In the genomic region with DNA sequence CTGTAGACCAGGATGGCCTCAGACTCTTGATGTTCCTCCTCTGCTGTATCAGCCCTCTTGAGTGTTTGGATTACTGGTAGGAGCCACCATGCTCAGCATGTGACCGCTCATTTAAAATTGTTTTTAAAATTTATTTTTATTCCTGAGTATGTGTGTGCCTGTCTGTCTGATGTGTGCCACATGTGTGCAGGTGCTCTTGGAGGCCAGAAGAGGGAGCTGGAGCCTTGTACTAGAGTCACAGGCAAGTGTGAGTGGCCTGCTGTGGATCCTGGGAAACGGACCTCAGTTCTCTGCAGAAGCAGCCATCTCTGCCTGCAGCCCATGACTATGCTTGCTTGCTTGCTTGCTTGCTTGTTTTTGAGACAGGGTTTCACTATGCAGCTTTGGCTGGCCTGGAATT, we compare ENCODE assay signal across 12 mouse cellular contexts. TPM values are rescaled to one million over a fixed set of nuclear protein-coding genes. Genes with fewer than 3 reads are reported as not detected.
DNase-seq lines count a peak whose midpoint lies in the region; ATAC-seq and TF ChIP-seq lines count a peak whose summit lies in the region.
"Had no signal": no experiment of that assay in that cellular context is flagged by ENCODE, and none has a peak within 500 bp of the region (broad histone marks: within the 10 kb centered on the region; RNA-seq: fewer than 3 reads in every experiment).

No protein-coding gene starts in this region.

- H3K4me2 ChIP-seq in stomach, postnatal 0 days (replicated peaks; ENCODE audit: low read depth) = no peak overlapping the region
- H3K4me2 ChIP-seq: forebrain, embryonic 13.5 days; hindbrain, embryonic 15.5 days; limb, embryonic 13.5 days; midbrain, embryonic 13.5 days had no signal

- no peak overlapping the region for H3K4me3 ChIP-seq in heart, adult 2 months
- no peak overlapping the region for H3K4me3 ChIP-seq in heart, embryonic 10.5 days
- no peak overlapping the region for H3K4me3 ChIP-seq in spleen, adult 2 months (ENCODE audit: extremely low read depth, insufficient read depth, insufficient read length)
- no peak overlapping the region for H3K4me3 ChIP-seq in stomach, postnatal 0 days (ENCODE audit: low read depth, low read length)
- H3K4me3 ChIP-seq: forebrain, embryonic 13.5 days; hindbrain, embryonic 15.5 days; limb, embryonic 13.5 days; midbrain, embryonic 13.5 days had no signal

- TF ChIP-seq POLR2A in heart, adult 2 months (IDR thresholded peaks at IDR 0.05; ENCODE audit: insufficient read depth, low read depth, low read length) = no peak
- TF ChIP-seq POLR2A in spleen, adult 2 months (IDR thresholded peaks at IDR 0.05; ENCODE audit: low read depth, low read length) = no peak

- no peaks in the 10 kb centered on the region for H3K79me2 ChIP-seq in heart, adult 2 months (replicated peaks; ENCODE audit: control insufficient read depth, insufficient read depth, low read length)

- ATAC-seq in stomach, postnatal 0 days (ENCODE audit: low FRiP score, low TSS enrichment) = no peak
- ATAC-seq: forebrain, embryonic 13.5 days; midbrain, embryonic 13.5 days had no signal

- H3K36me3 ChIP-seq in heart, adult 2 months (ENCODE audit: control insufficient read depth, insufficient read depth, low read length) = peaks cover 3% of the 10 kb centered on the region; the same call in 1 of the 2 replicates
- H3K36me3 ChIP-seq in heart, embryonic 10.5 days = no peaks in the 10 kb centered on the region
- H3K36me3 ChIP-seq in spleen, adult 2 months (ENCODE audit: control insufficient read depth, insufficient read depth, low read length) = no peaks in the 10 kb centered on the region
- no peaks in the 10 kb centered on the region for H3K36me3 ChIP-seq in stomach, postnatal 0 days (ENCODE audit: control insufficient read depth, insufficient read depth, low read length)
- H3K36me3 ChIP-seq: hindbrain, embryonic 15.5 days; limb, embryonic 13.5 days; midbrain, embryonic 13.5 days had no signal

- peak; percentile 31 for TF ChIP-seq CTCF in heart, adult 2 months (IDR thresholded peaks at IDR 0.05)
- peak; percentile 6; the same call in 1 of the 2 replicates for TF ChIP-seq CTCF in spleen, adult 2 months (IDR thresholded peaks at IDR 0.05; ENCODE audit: extremely low read depth, insufficient read depth, insufficient read length, insufficient replicate concordance)
- peak; percentile 63 for TF ChIP-seq CTCF in stomach, postnatal 0 days (IDR thresholded peaks at IDR 0.05; ENCODE audit: low read depth)

- H3K9me3 ChIP-seq in heart, embryonic 10.5 days = no peaks in the 10 kb centered on the region
- no peaks in the 10 kb centered on the region for H3K9me3 ChIP-seq in stomach, postnatal 0 days (ENCODE audit: control insufficient read depth, low read length)
- H3K9me3 ChIP-seq: forebrain, embryonic 13.5 days; hindbrain, embryonic 15.5 days; limb, embryonic 13.5 days; midbrain, embryonic 13.5 days had no signal

- H3K27ac ChIP-seq in heart, adult 2 months = no peak overlapping the region
- H3K27ac ChIP-seq in heart, embryonic 10.5 days = no peak overlapping the region
- no peak overlapping the region for H3K27ac ChIP-seq in spleen, adult 2 months (ENCODE audit: insufficient read depth, low read length)
- H3K27ac ChIP-seq in stomach, postnatal 0 days (replicated peaks) = no peak overlapping the region
- H3K27ac ChIP-seq: forebrain, embryonic 13.5 days; hindbrain, embryonic 15.5 days; limb, embryonic 13.5 days; midbrain, embryonic 13.5 days had no signal

- no peak for TF ChIP-seq EP300 in heart, adult 2 months (IDR thresholded peaks at IDR 0.05; ENCODE audit: insufficient read depth, low read depth, low read length)
- no peak for TF ChIP-seq EP300 in stomach, postnatal 0 days (optimal IDR thresholded peaks at IDR 0.05)

- peaks cover 12% of the 10 kb centered on the region for H3K4me1 ChIP-seq in heart, adult 2 months (ENCODE audit: control insufficient read depth, insufficient read depth, low read length)
- peaks cover 29% of the 10 kb centered on the region; the same call in 1 of the 2 replicates for H3K4me1 ChIP-seq in heart, embryonic 10.5 days
- no peaks in the 10 kb centered on the region; the same call in 1 of the 2 replicates for H3K4me1 ChIP-seq in spleen, adult 2 months (ENCODE audit: control insufficient read depth, insufficient read depth, insufficient read length)
- H3K4me1 ChIP-seq in stomach, postnatal 0 days (replicated peaks; ENCODE audit: control insufficient read depth, insufficient read depth) = peaks cover 7% of the 10 kb centered on the region; the same call in 1 of the 2 replicates

- H3K27me3 ChIP-seq in heart, adult 2 months (ENCODE audit: control insufficient read depth, insufficient read depth, low read length) = no peaks in the 10 kb centered on the region
- H3K27me3 ChIP-seq in heart, embryonic 10.5 days (ENCODE audit: insufficient read depth, poor library complexity, severe bottlenecking) = 0 out of 2 replicates have a peak, but pooled peaks cover 4% of the 10 kb centered on the region
- H3K27me3 ChIP-seq in spleen, adult 2 months (ENCODE audit: control insufficient read depth, insufficient read depth, low read length) = no peaks in the 10 kb centered on the region
- no peaks in the 10 kb centered on the region for H3K27me3 ChIP-seq in stomach, postnatal 0 days (ENCODE audit: control insufficient read depth, insufficient read depth, low read length)
- H3K27me3 ChIP-seq: hindbrain, embryonic 15.5 days had no signal

- no peak overlapping the region for H3K9ac ChIP-seq in heart, adult 2 months (ENCODE audit: low read depth, low read length)
- H3K9ac ChIP-seq in stomach, postnatal 0 days (ENCODE audit: low read length) = no peak overlapping the region
- H3K9ac ChIP-seq: forebrain, embryonic 13.5 days; hindbrain, embryonic 15.5 days; limb, embryonic 13.5 days; midbrain, embryonic 13.5 days had no signal

- WGBS in heart, adult 2 months = 88% methylated on average over 2 of the region's 2 CpGs
- WGBS in heart, embryonic 10.5 days = 83% methylated on average over 2 of the region's 2 CpGs
- 93% methylated on average over 2 of the region's 2 CpGs for WGBS in spleen, adult 2 months
- WGBS in stomach, postnatal 0 days = 86% methylated on average over 2 of the region's 2 CpGs

- no peak for DNase-seq in heart, adult 2 months
- DNase-seq in heart, embryonic 10.5 days (ENCODE audit: low spot score) = no peak
- no peak for DNase-seq in spleen, adult 2 months (ENCODE audit: low read depth in 1 of 2, low spot score in 2 of 2)
- no peak for DNase-seq in spleen, postnatal 14 days (ENCODE audit: low spot score in 2 of 2)
- DNase-seq in brain, adult 2 months (ENCODE audit: low read depth, low spot score) = peak; percentile 14
- no peak for DNase-seq in stomach, postnatal 0 days (ENCODE audit: low spot score)
- no peak for DNase-seq in left cerebral cortex, adult 11 months (ENCODE audit: low spot score)
- no peak for DNase-seq in layer of hippocampus, postnatal 36 days

- intact Hi-C loops in heart, adult 2 months (cut with DNase I) = no loop called here

RNA-seq across cellular contexts. Expression of gene Mrpl33, which starts 2.4 kb away (rescaled TPM):
- total RNA-seq in heart, adult 2 months (2021) = 100 to 1,000 TPM; 281 to 332 TPM
- polyA plus RNA-seq in heart, adult 2 months (2012; rRNA removed) = 47.7 and 66.6 TPM in 2 replicates
- 294 and 320 TPM in 2 replicates for polyA plus RNA-seq in heart, embryonic 10.5 days (2016; fragmentation: Nextera tagmentation; extraction: Ambion mirVana)
- 9.9 and 10.2 TPM in 2 replicates for polyA plus RNA-seq in spleen, adult 2 months (2012; rRNA removed)
- 359 and 382 TPM in 2 replicates for polyA plus RNA-seq in stomach, postnatal 0 days (2015; fragmentation: Nextera tagmentation; extraction: Ambion mirVana)
- total RNA-seq in layer of hippocampus, postnatal 36 days (2021) = 100 to 1,000 TPM; 101 to 104 TPM

Comparison
In these comparisons a context has a peak if more than half of its experiments do, and no peak if none do; other contexts are left out.
1. CTCF ChIP-seq: peak in every context shown above with its lines; median percentile 63 in stomach, postnatal 0 days; 31 in heart, adult 2 months; 6 in spleen, adult 2 months.